Comparison of ENCODE assay signal across 8 mouse cellular contexts in genomic region chrX:48429538-48429937, GRCm38 (mm10). TPM values are rescaled to one million over a fixed set of nuclear protein-coding genes. Genes with fewer than 3 reads are reported as not detected.
DNase-seq lines count a peak whose midpoint lies in the region; ATAC-seq lines count a peak whose summit lies in the region.
"Had no signal": no experiment of that assay in that cellular context is flagged by ENCODE, and none has a peak within 500 bp of the region (broad histone marks: within the 10 kb centered on the region; RNA-seq: fewer than 3 reads in every experiment).

No protein-coding gene starts in this region.

- DNase-seq in spleen, adult 18-20 months: peak; percentile 49 to 53
- no peak for DNase-seq in spleen, adult 12 weeks (ENCODE audit: low spot score)
- DNase-seq in lung, postnatal 36 days: peak; percentile 54
- peak; percentile 67 for DNase-seq in thymus, postnatal 4 days

- no peak overlapping the region for H3K9ac ChIP-seq in midbrain, embryonic 13.5 days (replicated peaks)
- no peak overlapping the region for H3K9ac ChIP-seq in hindbrain, embryonic 12.5 days

- H3K27me3 ChIP-seq in midbrain, embryonic 13.5 days: no peaks in the 10 kb centered on the region
- no peaks in the 10 kb centered on the region for H3K27me3 ChIP-seq in hindbrain, embryonic 12.5 days

- H3K4me3 ChIP-seq in midbrain, embryonic 13.5 days (replicated peaks): no peak overlapping the region
- H3K4me3 ChIP-seq in hindbrain, embryonic 12.5 days: no peak overlapping the region

- H3K4me1 ChIP-seq in midbrain, embryonic 13.5 days (replicated peaks): no peaks in the 10 kb centered on the region
- no peaks in the 10 kb centered on the region; the same call in 1 of the 2 replicates for H3K4me1 ChIP-seq in hindbrain, embryonic 12.5 days

- 46% methylated on average over 6 of the region's 6 CpGs for WGBS in midbrain, embryonic 13.5 days
- WGBS in hindbrain, embryonic 12.5 days: 35% methylated on average over 6 of the region's 6 CpGs

- H3K9me3 ChIP-seq in midbrain, embryonic 13.5 days: no peaks in the 10 kb centered on the region
- no peaks in the 10 kb centered on the region for H3K9me3 ChIP-seq in hindbrain, embryonic 12.5 days (replicated peaks)

- H3K27ac ChIP-seq in midbrain, embryonic 13.5 days: no peak overlapping the region
- no peak overlapping the region for H3K27ac ChIP-seq in hindbrain, embryonic 12.5 days

- peak; percentile 41 for ATAC-seq in granulocyte monocyte progenitor cell, adult 5-6 weeks (replicated peaks; ENCODE audit: poor library complexity, severe bottlenecking)
- no peak for ATAC-seq in midbrain, embryonic 13.5 days
- no peak for ATAC-seq in hindbrain, embryonic 12.5 days (ENCODE audit: low FRiP score)
- ATAC-seq: intestine, postnatal 0 days had no signal

- no peaks in the 10 kb centered on the region for H3K36me3 ChIP-seq in midbrain, embryonic 13.5 days
- H3K36me3 ChIP-seq in hindbrain, embryonic 12.5 days: no peaks in the 10 kb centered on the region

- no peak overlapping the region for H3K4me2 ChIP-seq in midbrain, embryonic 13.5 days (replicated peaks)
- no peak overlapping the region for H3K4me2 ChIP-seq in hindbrain, embryonic 12.5 days (replicated peaks)

RNA-seq across cellular contexts. Expression of gene Elf4, which starts 33.4 kb away (rescaled TPM):
- total RNA-seq in granulocyte monocyte progenitor cell, adult 5-6 weeks (2014; fragmentation: Nextera tagmentation): 45.1 and 47.2 TPM in 2 replicates
- total RNA-seq in granulocyte monocyte progenitor cell, adult 5-6 weeks (2017): 12.7 and 13.8 TPM in 2 replicates
- 0.46 and 0.77 TPM in 2 replicates for polyA plus RNA-seq in midbrain, embryonic 13.5 days (2015; fragmentation: Nextera tagmentation; extraction: Ambion mirVana)
- 2.1 and 2.9 TPM in 2 replicates for polyA plus RNA-seq in hindbrain, embryonic 12.5 days (2016; fragmentation: Nextera tagmentation; extraction: Ambion mirVana)
